16 mouse cellular contexts compared by ENCODE assay signal in genomic region chr16:36639812-36640504, GRCm38 (mm10). TPM values are rescaled to one million over a fixed set of nuclear protein-coding genes. Genes with fewer than 3 reads are reported as not detected.
"Had no signal": no experiment of that assay in that cellular context is flagged by ENCODE, and none has a peak within 500 bp of the region (broad histone marks: within the 10 kb centered on the region; RNA-seq: fewer than 3 reads in every experiment).

No protein-coding gene starts in this region.

- H3K4me1 ChIP-seq: neural tube, embryonic 13.5 days; neural tube, embryonic 15.5 days; stomach, embryonic 15.5 days had no signal

- H3K27me3 ChIP-seq: neural tube, embryonic 13.5 days; neural tube, embryonic 15.5 days; stomach, embryonic 15.5 days had no signal

- H3K36me3 ChIP-seq: neural tube, embryonic 13.5 days; neural tube, embryonic 15.5 days; stomach, embryonic 15.5 days had no signal

- H3K4me3 ChIP-seq: neural tube, embryonic 13.5 days; neural tube, embryonic 15.5 days; stomach, embryonic 15.5 days had no signal

- H3K9ac ChIP-seq: neural tube, embryonic 13.5 days; neural tube, embryonic 15.5 days; stomach, embryonic 15.5 days had no signal

- H3K27ac ChIP-seq: neural tube, embryonic 13.5 days; neural tube, embryonic 15.5 days; stomach, embryonic 15.5 days; stomach, postnatal 0 days had no signal

- H3K4me2 ChIP-seq: neural tube, embryonic 13.5 days; neural tube, embryonic 15.5 days; stomach, embryonic 15.5 days had no signal

- DNase-seq: retina, postnatal 1 day; right cerebral cortex, adult 18-20 months; right cerebral cortex, postnatal 14 days; right cerebral cortex, postnatal 25 days; right cerebral cortex, postnatal 4 days; spleen, adult 18-20 months; thymus, adult 18-20 months; thymus, adult 2 months; thymus, postnatal 14 days; thymus, postnatal 25 days; thymus, postnatal 36 days; thymus, postnatal 4 days had no signal

- H3K9me3 ChIP-seq: neural tube, embryonic 13.5 days; neural tube, embryonic 15.5 days; stomach, embryonic 15.5 days had no signal

RNA-seq across cellular contexts. Expression of gene Ildr1, which starts 53.8 kb away (rescaled TPM):
- polyA plus RNA-seq: neural tube, embryonic 13.5 days had no signal
